Mouse (Mus musculus): ENCODE results near the gene Ets1.

- TF ChIP-seq CTCF (IDR thresholded peaks at IDR 0.05; ENCODE audit: low read depth) (no peak), EP300 (optimal IDR thresholded peaks at IDR 0.05) (no peak)
Observed at GRCm38 (mm10) chr9:32721081-32721480, 85.1 kb downstream of the Ets1 start.

All from stomach, postnatal 0 days (tissue).